Mouse (Mus musculus) G1E (cell line): ENCODE measurements around the gene Jade2.
"Not testable (repeated sequence)": the region's sequence is repeated elsewhere in the genome, so short reads cannot be mapped to it uniquely, and the experiment has no call there.

Experiments
- CTCF ChIP-seq: IDR thresholded peaks from 2 replicates; pipeline ENCODE4 v1.5.1; 2012; ENCODE audit warnings: low read depth, low read length, inconsistent platforms, mixed read lengths
- GATA1 ChIP-seq: IDR thresholded peaks from 2 replicates; pipeline ENCODE4 v1.6.1; 2012; ENCODE audit warnings: borderline replicate concordance, low read length, inconsistent platforms, mixed read lengths
- TAL1 ChIP-seq: conservative IDR thresholded peaks from 2 replicates; pipeline ENCODE4 v1.6.1; 2012; ENCODE audit warnings: low read depth, low read length, inconsistent platforms, mixed read lengths

DNA sequence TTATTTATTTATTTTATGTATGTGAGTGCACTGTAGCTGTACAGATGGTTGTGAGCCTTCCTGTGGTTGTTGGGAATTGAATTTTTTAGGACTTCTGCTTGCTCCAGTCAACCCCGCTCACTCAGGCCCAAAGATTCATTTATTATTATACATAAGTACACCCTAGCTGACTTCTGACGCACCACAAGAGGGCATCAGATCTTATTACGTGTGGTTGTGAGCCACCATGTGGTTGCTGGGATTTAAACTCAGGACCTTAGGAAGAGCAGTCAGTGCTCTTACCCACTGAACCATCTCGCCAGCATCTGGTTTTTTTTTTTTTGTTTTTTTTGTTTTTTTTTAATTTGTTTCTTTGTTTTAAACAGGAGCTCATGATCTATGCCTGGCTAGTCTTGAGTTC lies 67.7 kb downstream of the Jade2 start:
- TF ChIP-seq CTCF, GATA1, TAL1: not testable (repeated sequence)
